Mouse (Mus musculus) brain, adult 2 months (tissue): ENCODE data around the gene Pacrg.

Source experiments
- DNase-seq: peaks from one replicate; pipeline ENCODE4 v3.0.0; 2011; ENCODE audit warnings: low read depth, low spot score

Pacrg gene

GRCm38 (mm10) chr17:10840148-10840707, at the start of gene Pacrg, which contains the start of gene Prkn:
TSS of gene Pacrg (minus strand) at chr17:10840311.
TSS of gene Prkn (plus strand) at chr17:10840384.
- DNase-seq: peak; percentile 99

GRCm38 (mm10) chr17:10887924-10888323, 47.8 kb upstream of the Pacrg start:
- no peak for DNase-seq

- no peak for DNase-seq
These were observed 42.1 kb upstream of the Pacrg start for GRCm38 (mm10) chr17:10882260-10882659.

GRCm38 (mm10) chr17:10878986-10879385, 38.9 kb upstream of the Pacrg start:
- DNase-seq: no peak

GRCm38 (mm10) chr17:10874208-10875187, 34.4 kb upstream of the Pacrg start:
- DNase-seq: no peak

GRCm38 (mm10) chr17:10854207-10854606, 14.1 kb upstream of the Pacrg start:
- peak; percentile 92 for DNase-seq

- peak; percentile 89 for DNase-seq
These were observed 655 bp upstream of the Pacrg start for GRCm38 (mm10) chr17:10840731-10841201.

- DNase-seq: peak; percentile 29
These were observed 21.1 kb downstream of the Pacrg start for GRCm38 (mm10) chr17:10818971-10819370.

GRCm38 (mm10) chr17:10808571-10808970, 31.5 kb downstream of the Pacrg start:
- peak; percentile 36 for DNase-seq

GRCm38 (mm10) chr17:10807261-10807998, 32.7 kb downstream of the Pacrg start:
- DNase-seq: peak; percentile 83

- peak; percentile 20 for DNase-seq
These were observed 33.4 kb downstream of the Pacrg start for GRCm38 (mm10) chr17:10806692-10807091.

GRCm38 (mm10) chr17:10791661-10792060, 48.5 kb downstream of the Pacrg start:
- DNase-seq: peak; percentile 54

- peak; percentile 26 for DNase-seq
These were observed 55.6 kb downstream of the Pacrg start for GRCm38 (mm10) chr17:10784401-10784920.

- no peak for DNase-seq
These were observed 63.6 kb downstream of the Pacrg start for GRCm38 (mm10) chr17:10776503-10776902.

- no peak for DNase-seq
These were observed 65.6 kb downstream of the Pacrg start for GRCm38 (mm10) chr17:10774468-10774867.

GRCm38 (mm10) chr17:10772207-10772606, 67.9 kb downstream of the Pacrg start:
- DNase-seq: no peak

GRCm38 (mm10) chr17:10769873-10770272, 70.2 kb downstream of the Pacrg start:
- peak; percentile 91 for DNase-seq

- no peak for DNase-seq
These were observed 73.2 kb downstream of the Pacrg start for GRCm38 (mm10) chr17:10766735-10767406.

GRCm38 (mm10) chr17:10764343-10764742, 75.8 kb downstream of the Pacrg start:
- DNase-seq: no peak

GRCm38 (mm10) chr17:10757455-10757854, 82.7 kb downstream of the Pacrg start:
- no peak for DNase-seq
